Mouse (Mus musculus) adrenal gland, postnatal 36 days (tissue): ENCODE measurements around the gene Myo6. TPM values are rescaled to one million over a fixed set of nuclear protein-coding genes. Genes with fewer than 3 reads are reported as not detected.
"Not testable (repeated sequence)": the region's sequence is repeated elsewhere in the genome, so short reads cannot be mapped to it uniquely, and the experiment has no call there.

Experiments
- DNase-seq, 2 experiments: peaks; one replicate each; pipeline ENCODE4 v3.0.0; 2021; ENCODE audit warnings: mixed read lengths in 1 of 2
- total RNA-seq, 2 experiments: library from RNA; stranded (reverse); gene quantifications; 2 replicates each; pipeline ENCODE4 v1.2.3; 2021

Myo6 gene
- total RNA-seq, 2 experiments from 2014 or later: 31.7 to 32.7 TPM

GRCm38 (mm10) chr9:80303518-80303917 is 138.7 kb downstream of the Myo6 start:
- peak; percentile 4 to 23 for DNase-seq

DNA sequence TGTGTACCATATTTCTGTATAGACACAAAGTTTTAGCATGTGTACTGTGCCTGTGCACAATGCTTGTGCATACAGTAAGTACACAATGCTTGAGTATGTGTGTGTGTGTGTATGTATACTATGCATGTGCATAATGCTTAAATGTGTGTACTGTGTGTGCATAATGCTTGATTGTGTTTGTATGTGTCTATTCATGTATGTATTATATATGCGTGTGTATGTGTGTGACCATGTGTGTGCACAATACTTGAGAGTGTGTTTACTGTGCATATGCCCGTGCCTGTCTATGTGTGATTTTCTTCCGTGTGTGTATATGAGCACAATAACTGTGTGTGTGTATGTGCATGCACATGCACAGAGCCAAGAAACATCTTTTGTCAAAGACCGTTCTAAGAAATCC is 141.6 kb downstream of the Myo6 start:
- no peak for DNase-seq

GRCm38 (mm10) chr9:80306853-80307252 is 142.0 kb downstream of the Myo6 start:
- no peak for DNase-seq

- DNase-seq: no peak
These were observed 142.8 kb downstream of the Myo6 start for GRCm38 (mm10) chr9:80307629-80308028.

DNA sequence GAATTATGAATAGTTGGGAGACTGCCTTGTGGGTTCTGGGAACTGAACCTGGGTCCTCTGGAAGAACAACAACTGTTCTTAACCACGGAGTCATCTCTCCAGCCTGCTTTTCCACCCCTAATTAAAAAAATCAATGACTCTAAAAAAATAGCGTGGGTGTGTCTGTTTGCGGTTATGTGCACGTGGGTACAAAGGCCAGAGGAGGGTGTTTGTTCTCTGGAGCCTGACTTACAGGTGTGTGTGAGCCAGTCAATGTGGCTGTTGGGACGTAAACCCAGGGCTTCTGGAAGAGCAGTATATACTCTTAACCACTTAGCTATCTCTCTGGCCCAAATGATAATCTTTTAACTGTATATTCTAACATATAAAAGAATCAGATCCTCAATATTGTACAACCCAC is 148.8 kb downstream of the Myo6 start:
- no peak for DNase-seq

GRCm38 (mm10) chr9:80315922-80316321 is 151.1 kb downstream of the Myo6 start:
- DNase-seq: no peak

DNA sequence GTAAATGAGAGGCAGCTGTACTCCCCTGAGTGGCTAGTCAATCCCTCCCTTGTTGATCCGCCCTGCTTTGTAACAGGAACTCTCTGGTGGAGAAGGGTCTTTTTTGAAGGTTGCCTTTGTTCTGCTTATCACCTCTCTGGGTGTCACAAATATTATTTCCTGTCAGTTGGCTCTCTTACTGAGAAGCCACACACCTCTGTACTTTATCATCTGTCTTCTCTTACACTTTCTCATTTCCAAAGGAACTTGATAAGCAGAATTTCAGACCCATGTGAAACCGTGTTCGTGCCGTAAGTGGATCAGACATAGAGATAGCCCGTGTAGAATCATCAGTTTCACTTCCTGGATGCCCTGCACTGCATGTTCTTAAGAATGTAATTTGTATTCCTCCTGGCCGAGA is 153.2 kb downstream of the Myo6 start:
- no peak for DNase-seq

DNA sequence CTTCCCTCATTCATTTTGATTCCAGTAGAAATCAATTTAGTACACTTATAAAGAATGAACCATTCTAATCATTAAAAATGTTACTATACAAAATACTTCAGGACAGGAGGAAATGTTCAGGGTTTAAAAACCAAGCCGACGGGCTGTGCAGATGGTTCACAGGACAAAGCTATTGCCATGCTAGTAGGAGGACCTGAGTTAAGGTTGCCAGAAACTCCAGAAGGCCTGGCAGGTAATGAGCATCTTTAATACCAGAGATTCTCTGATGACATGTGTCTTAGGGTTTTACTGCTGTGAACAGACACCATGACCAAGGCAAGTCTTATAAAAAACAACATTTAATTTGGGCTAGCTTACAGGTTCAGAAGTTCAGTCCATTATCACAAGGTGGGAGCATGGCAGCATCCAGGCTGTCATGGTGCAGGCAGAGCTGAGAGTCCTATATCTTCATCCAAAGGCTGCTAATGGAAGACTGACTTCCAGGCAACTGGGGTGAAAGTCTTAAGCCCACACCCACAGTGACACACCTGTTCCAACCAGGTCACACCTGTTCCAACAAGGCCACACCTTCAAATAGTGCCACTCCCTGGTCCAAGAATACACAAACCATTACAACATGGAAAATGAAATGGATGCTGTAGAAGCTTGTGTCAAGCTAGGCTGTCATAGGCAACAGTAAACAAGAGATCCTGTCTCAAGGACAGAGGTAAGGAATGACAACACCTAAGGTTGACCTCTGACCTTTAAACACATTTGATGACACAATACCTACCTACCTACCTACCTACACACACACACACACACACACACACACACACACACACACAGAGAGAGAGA is 156.4 kb downstream of the Myo6 start:
- not testable (repeated sequence) for DNase-seq

DNA sequence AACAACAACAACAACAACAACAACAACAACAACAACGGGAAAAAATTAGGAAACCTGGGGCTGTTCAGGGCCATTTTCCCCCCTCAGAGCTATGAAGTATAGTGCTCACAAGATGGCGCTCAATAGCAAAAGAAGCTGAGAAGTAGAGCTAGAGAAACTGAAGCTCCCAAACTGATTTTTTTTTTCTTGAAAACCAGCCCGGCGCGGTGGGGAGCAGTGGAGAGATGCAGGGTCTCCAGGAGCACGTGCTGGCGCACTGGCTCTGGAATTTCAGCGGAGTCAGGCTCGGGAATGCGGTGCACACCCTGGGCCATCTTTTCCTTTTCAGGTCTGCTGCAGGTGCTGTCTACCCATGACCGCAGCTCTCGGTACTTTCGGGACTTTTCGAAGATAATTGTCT is 167.3 kb downstream of the Myo6 start:
- peak; percentile 6 to 42 for DNase-seq

DNA sequence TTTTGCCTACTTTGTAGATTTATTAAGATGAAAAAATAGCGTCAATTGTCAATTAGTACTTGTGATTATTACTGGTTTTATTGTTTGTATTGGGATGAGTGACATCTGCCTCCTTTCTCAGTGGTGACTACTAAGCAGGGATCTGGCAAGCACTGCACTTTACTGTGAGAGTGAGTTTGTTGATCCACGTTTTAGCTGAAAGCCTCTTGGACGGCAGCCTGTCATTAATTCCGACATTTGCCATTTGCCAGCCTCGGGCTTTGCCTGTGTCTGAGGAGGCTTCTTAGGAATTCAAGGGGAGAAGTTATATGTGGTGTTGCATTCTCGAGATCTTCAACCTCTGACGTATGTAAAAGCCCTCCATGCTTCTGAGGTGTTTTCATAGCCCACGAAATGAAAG is 168.6 kb downstream of the Myo6 start:
- peak in 1 of 2 experiments; percentile 5 for DNase-seq

GRCm38 (mm10) chr9:80333998-80334605 is 169.3 kb downstream of the Myo6 start:
- no peak for DNase-seq

DNA sequence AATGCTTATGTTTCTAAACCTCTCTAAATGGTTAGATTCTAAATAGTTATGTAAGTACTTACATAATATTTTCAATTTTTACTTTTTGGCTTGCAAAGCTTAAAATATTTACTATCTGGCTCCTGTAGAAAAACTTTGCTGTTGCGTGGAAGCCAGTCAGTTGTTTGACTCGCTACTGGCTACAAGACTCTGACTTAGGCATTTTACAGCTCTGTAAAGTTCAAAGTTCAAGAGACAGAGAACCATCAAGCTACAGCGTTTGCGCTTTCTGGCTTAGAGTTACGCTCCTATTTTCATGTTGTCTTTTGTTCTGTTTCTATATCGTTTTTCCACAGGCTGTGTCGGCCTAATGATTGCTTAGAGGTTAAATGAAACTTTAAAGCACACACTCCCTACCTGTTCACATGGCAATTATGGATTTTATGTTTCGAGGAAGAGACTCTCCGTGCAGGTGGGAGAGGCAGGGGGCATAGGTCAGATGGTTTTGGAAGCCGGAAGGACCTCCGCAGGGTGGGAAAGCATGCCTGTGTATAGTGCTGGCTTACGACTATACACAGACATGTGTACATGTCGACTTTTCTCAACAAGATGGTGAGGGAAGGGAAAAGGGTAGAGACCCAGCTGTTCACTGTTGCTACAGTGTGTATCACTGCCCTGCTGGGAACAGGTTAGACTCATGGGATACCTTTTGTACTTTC is 171.0 kb downstream of the Myo6 start:
- no peak for DNase-seq

GRCm38 (mm10) chr9:80338026-80338425 is 173.2 kb downstream of the Myo6 start:
- DNase-seq: no peak

- DNase-seq: no peak
These were observed 176.1 kb downstream of the Myo6 start for GRCm38 (mm10) chr9:80340927-80341326.

- no peak for DNase-seq
These were observed 176.9 kb downstream of the Myo6 start for GRCm38 (mm10) chr9:80341756-80342155.

- DNase-seq: no peak
These were observed 177.7 kb downstream of the Myo6 start for GRCm38 (mm10) chr9:80342520-80342919.

DNA sequence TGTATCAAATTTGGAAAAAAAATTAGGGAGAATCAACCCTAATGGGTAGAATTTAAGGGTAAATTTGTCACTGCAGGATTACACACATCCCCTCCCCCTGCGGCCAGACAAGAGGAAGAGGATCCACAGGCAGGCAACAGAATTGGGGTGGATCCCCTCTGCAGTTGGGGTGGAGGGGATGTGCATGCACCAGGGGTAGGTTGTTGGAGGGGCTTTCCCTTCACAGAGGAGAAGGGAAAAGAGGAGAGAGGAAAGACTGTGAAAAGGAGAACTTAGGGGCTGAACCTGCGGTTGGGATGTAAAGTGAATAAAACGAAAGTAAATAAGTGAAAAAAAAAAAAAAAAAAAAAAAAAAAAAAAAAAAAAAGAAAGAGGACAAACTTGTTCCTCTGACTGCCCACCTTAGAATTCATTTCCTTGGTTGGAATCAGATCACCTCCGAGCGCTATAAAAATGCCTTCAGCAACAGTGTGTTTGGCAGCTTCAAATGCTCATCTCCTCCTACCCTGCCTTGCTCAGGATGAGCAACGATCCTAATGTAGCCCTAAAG is 179.7 kb downstream of the Myo6 start:
- no peak for DNase-seq

GRCm38 (mm10) chr9:80351295-80351677 is 186.5 kb downstream of the Myo6 start:
- DNase-seq: no peak

DNA sequence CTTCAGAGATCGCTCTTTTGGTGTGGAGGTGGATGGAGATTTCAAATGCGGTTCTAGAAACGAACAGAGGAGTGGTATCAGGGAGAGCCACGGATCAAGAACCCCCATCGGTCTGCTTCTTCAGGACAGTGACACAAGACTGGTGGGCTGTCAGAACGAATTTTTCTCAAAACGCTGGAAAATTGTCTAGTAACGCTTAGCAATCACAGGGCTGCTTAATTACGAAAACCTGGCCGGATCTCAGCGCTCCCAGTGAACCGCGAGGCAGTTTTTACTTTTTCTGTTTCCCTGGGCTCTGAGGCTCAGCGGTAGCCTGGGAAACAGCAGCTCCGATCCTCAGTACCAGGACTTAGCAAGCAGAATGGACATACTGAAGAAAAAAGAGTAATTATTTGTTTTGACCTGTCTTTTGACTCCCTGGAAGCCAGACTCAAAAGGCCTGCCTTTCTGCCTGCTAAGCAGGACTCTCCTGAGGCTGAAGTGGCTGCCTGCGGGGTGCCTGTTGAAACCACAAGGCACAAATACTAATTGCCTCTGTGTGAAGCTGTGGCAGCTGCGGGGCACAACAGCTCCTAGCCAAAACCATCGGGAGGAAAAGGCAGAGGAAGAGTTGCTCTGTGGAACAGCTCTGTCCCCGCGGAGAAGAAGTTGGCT is 187.0 kb downstream of the Myo6 start:
- no peak for DNase-seq

GRCm38 (mm10) chr9:80360063-80360462 is 195.2 kb downstream of the Myo6 start:
- DNase-seq: no peak
